Mouse (Mus musculus): ENCODE data around the gene Zfp334.

DNA sequence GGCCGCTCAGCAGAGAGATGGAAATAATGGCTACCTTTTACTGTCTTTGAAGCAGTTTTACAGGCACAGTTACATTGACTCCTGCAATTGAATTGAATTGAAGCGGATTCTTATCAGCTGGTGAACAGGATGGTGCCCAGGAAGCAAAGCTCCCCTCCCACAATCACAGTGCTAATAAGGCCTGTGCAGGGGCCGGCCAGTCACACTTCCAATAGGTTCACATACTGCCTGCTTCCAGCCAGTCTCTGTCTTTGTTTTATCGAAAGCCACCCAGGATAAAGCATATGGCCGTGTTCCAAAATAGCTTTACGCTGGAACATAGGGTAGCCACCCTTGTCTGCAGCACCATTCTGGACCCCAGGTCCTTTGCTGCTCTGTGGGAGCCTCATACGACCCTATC, 60.7 kb downstream of the Zfp334 start:
- TF ChIP-seq CTCF (IDR thresholded peaks at IDR 0.05; ENCODE audit: low read depth) (no peak), EP300 (IDR thresholded peaks at IDR 0.05; ENCODE audit: low read depth) (no peak)

All from liver, embryonic 14.5 days (tissue).